In genomic region chr8:41573027-41573885, GRCm38 (mm10) we compare ENCODE assay signal across 8 mouse cellular contexts.
DNase-seq lines count a peak whose midpoint lies in the region; ATAC-seq and TF ChIP-seq lines count a peak whose summit lies in the region.

No protein-coding gene starts in this region.

- H3K27me3 ChIP-seq in MEL (ENCODE audit: control insufficient read depth in 1 of 2, insufficient read depth in 2 of 2, low read length in 2 of 2) = no peaks in the 10 kb centered on the region
- H3K27me3 ChIP-seq in embryonic facial prominence, embryonic 11.5 days (ENCODE audit: control insufficient read depth, insufficient read depth, low read length) = no peaks in the 10 kb centered on the region
- no peaks in the 10 kb centered on the region for H3K27me3 ChIP-seq in hindbrain, embryonic 10.5 days (ENCODE audit: insufficient read depth, poor library complexity, severe bottlenecking)
- H3K27me3 ChIP-seq in lung, postnatal 0 days (replicated peaks; ENCODE audit: insufficient read depth, low read length) = no peaks in the 10 kb centered on the region

- ATAC-seq in embryonic facial prominence, embryonic 11.5 days (replicated peaks; ENCODE audit: insufficient number of reproducible peaks, low FRiP score, low TSS enrichment, low read depth) = peak; percentile 56
- no peak for ATAC-seq in lung, postnatal 0 days
- no peak for ATAC-seq in activated CD4-positive, CD25-positive, alpha-beta regulatory T cell, adult 4 months

- no peak overlapping the region for H3K4me2 ChIP-seq in embryonic facial prominence, embryonic 11.5 days (ENCODE audit: low read depth, low read length)
- H3K4me2 ChIP-seq in lung, postnatal 0 days (replicated peaks; ENCODE audit: low read depth, low read length) = no peak overlapping the region

- 32% methylated on average over 10 of the region's 10 CpGs for WGBS in embryonic facial prominence, embryonic 11.5 days
- 40% methylated on average over 10 of the region's 10 CpGs for WGBS in hindbrain, embryonic 10.5 days
- WGBS in lung, postnatal 0 days = 37% methylated on average over 10 of the region's 10 CpGs

- no peak overlapping the region for H3K4me3 ChIP-seq in MEL (ENCODE audit: control insufficient read depth in 1 of 2, insufficient read depth in 1 of 2, low read depth in 2 of 2, low read length in 2 of 2)
- no peak overlapping the region for H3K4me3 ChIP-seq in embryonic facial prominence, embryonic 11.5 days (ENCODE audit: low read depth, low read length)
- no peak overlapping the region for H3K4me3 ChIP-seq in hindbrain, embryonic 10.5 days
- no peak overlapping the region for H3K4me3 ChIP-seq in lung, postnatal 0 days (ENCODE audit: low read depth, low read length)

- peak; percentile 75 for TF ChIP-seq RAD21 in MEL (IDR thresholded peaks at IDR 0.05; ENCODE audit: low read depth, low read length)

- TF ChIP-seq EP300 in MEL (IDR thresholded peaks at IDR 0.05; ENCODE audit: low read depth in 1 of 2, low read length in 2 of 2) = no peak
- no peak for TF ChIP-seq EP300 in lung, postnatal 0 days (IDR thresholded peaks at IDR 0.05)

- no peaks in the 10 kb centered on the region for H3K36me3 ChIP-seq in MEL (ENCODE audit: control insufficient read depth in 1 of 2, insufficient read depth in 2 of 2, low read length in 2 of 2)
- H3K36me3 ChIP-seq in embryonic facial prominence, embryonic 11.5 days (replicated peaks; ENCODE audit: control insufficient read depth, insufficient read depth, low read depth, low read length) = no peaks in the 10 kb centered on the region
- no peaks in the 10 kb centered on the region for H3K36me3 ChIP-seq in hindbrain, embryonic 10.5 days
- no peaks in the 10 kb centered on the region for H3K36me3 ChIP-seq in lung, postnatal 0 days (ENCODE audit: insufficient read depth, low read length)

- no peak overlapping the region for H3K27ac ChIP-seq in MEL (ENCODE audit: control insufficient read depth, low read depth, low read length)
- H3K27ac ChIP-seq in embryonic facial prominence, embryonic 11.5 days (replicated peaks; ENCODE audit: low read depth, low read length) = no peak overlapping the region
- no peak overlapping the region for H3K27ac ChIP-seq in hindbrain, embryonic 10.5 days
- H3K27ac ChIP-seq in lung, postnatal 0 days (ENCODE audit: low read length) = no peak overlapping the region

- TF ChIP-seq CTCF in MEL (IDR thresholded peaks at IDR 0.05 in 2 of 3, conservative IDR thresholded peaks at IDR 0.05 in 1 of 3; ENCODE audit: control insufficient read depth in 1 of 3, insufficient read depth in 1 of 3, low read depth in 2 of 3, low read length in 3 of 3, poor library complexity in 1 of 3, severe bottlenecking in 1 of 3) = peak; percentile 64 to 66 (median 66)
- TF ChIP-seq CTCF in lung, postnatal 0 days (IDR thresholded peaks at IDR 0.05) = peak; percentile 88

- TF ChIP-seq POLR2A in MEL (IDR thresholded peaks at IDR 0.05; ENCODE audit: control insufficient read depth in 1 of 2, insufficient read depth in 1 of 2, low read depth in 1 of 2, low read length in 2 of 2, poor library complexity in 1 of 2) = no peak

- no peaks in the 10 kb centered on the region for H3K4me1 ChIP-seq in MEL (ENCODE audit: control insufficient read depth in 1 of 2, insufficient read depth in 2 of 2, low read length in 2 of 2)
- H3K4me1 ChIP-seq in embryonic facial prominence, embryonic 11.5 days (ENCODE audit: control insufficient read depth, insufficient read depth, low read length) = no peaks in the 10 kb centered on the region
- 0 out of 2 replicates have a peak, but pooled peaks cover 7% of the 10 kb centered on the region for H3K4me1 ChIP-seq in hindbrain, embryonic 10.5 days (replicated peaks)
- no peaks in the 10 kb centered on the region for H3K4me1 ChIP-seq in lung, postnatal 0 days (ENCODE audit: insufficient read depth, low read depth, low read length)

- DNase-seq in MEL (ENCODE audit: low read depth, low spot score) = peak; percentile 56
- peak; percentile 12 to 44 for DNase-seq in adrenal gland, postnatal 4 days (ENCODE audit: low spot score in 2 of 2)
- peak; percentile 91 for DNase-seq in embryonic facial prominence, embryonic 11.5 days (ENCODE audit: low spot score)
- DNase-seq in hindbrain, embryonic 10.5 days (ENCODE audit: low spot score) = peak; percentile 83
- DNase-seq in layer of hippocampus, adult 8-10 months (ENCODE audit: low spot score in 2 of 2) = peak; percentile 50 to 86
- DNase-seq in lung, postnatal 0 days (ENCODE audit: low spot score) = peak; percentile 41
- peak; percentile 85 to 91 for DNase-seq in right cerebral cortex, postnatal 10 days (ENCODE audit: low spot score in 2 of 2)

- H3K79me2 ChIP-seq in MEL (ENCODE audit: control insufficient read depth, insufficient read depth, low read length, poor library complexity) = no peaks in the 10 kb centered on the region

- no peak overlapping the region for H3K9ac ChIP-seq in MEL (ENCODE audit: control insufficient read depth, low read depth, low read length, poor library complexity, severe bottlenecking)
- H3K9ac ChIP-seq in embryonic facial prominence, embryonic 11.5 days (replicated peaks; ENCODE audit: low read length) = no peak overlapping the region
- no peak overlapping the region for H3K9ac ChIP-seq in lung, postnatal 0 days (replicated peaks; ENCODE audit: low read depth)

- no peaks in the 10 kb centered on the region for H3K9me3 ChIP-seq in MEL (replicated peaks; ENCODE audit: insufficient read depth, low read length)
- no peaks in the 10 kb centered on the region for H3K9me3 ChIP-seq in embryonic facial prominence, embryonic 11.5 days (replicated peaks; ENCODE audit: control insufficient read depth, low read length)
- H3K9me3 ChIP-seq in hindbrain, embryonic 10.5 days = no peaks in the 10 kb centered on the region
- H3K9me3 ChIP-seq in lung, postnatal 0 days (ENCODE audit: low read length) = no peaks in the 10 kb centered on the region

TF ChIP-seq in MEL, 35 proteins besides CTCF, POLR2A, EP300 and RAD21:
- no peak for TF ChIP-seq GABPA (IDR thresholded peaks at IDR 0.05; ENCODE audit: low read depth, low read length)
- peak; percentile 61 for TF ChIP-seq SMC3 (IDR thresholded peaks at IDR 0.05; ENCODE audit: low read depth, low read length)
- no peak for TF ChIP-seq ELF1 (IDR thresholded peaks at IDR 0.05; ENCODE audit: low read depth, low read length)
- TF ChIP-seq RCOR1 (IDR thresholded peaks at IDR 0.05; ENCODE audit: low read depth, low read length) = no peak
- no peak for TF ChIP-seq ZKSCAN1 (IDR thresholded peaks at IDR 0.05; ENCODE audit: low read depth, low read length)
- TF ChIP-seq CHD2 (IDR thresholded peaks at IDR 0.05; ENCODE audit: low read length) = no peak
- TF ChIP-seq NELFE (IDR thresholded peaks at IDR 0.05; ENCODE audit: low read depth, low read length) = no peak
- TF ChIP-seq TCF12 (IDR thresholded peaks at IDR 0.05; ENCODE audit: low read depth, low read length) = no peak
- no peak for TF ChIP-seq NRF1 (IDR thresholded peaks at IDR 0.05; ENCODE audit: insufficient read depth, low read depth, low read length, poor library complexity, severe bottlenecking)
- TF ChIP-seq ZC3H11A (IDR thresholded peaks at IDR 0.05; ENCODE audit: low read depth, low read length) = peak; percentile 22; the same call in 1 of the 2 replicates
- no peak for TF ChIP-seq BHLHE40 (IDR thresholded peaks at IDR 0.05; ENCODE audit: borderline replicate concordance, low read depth, low read length)
- TF ChIP-seq TAL1 (IDR thresholded peaks at IDR 0.05; ENCODE audit: low read length) = no peak
- TF ChIP-seq ZMIZ1 (IDR thresholded peaks at IDR 0.05; ENCODE audit: low read depth, low read length) = no peak
- TF ChIP-seq MAFK (IDR thresholded peaks at IDR 0.05; ENCODE audit: borderline replicate concordance, low read depth, low read length) = no peak
- TF ChIP-seq MAZ (IDR thresholded peaks at IDR 0.05; ENCODE audit: low read depth, low read length) = no peak

Comparison
In these comparisons a context has a peak if more than half of its experiments do, and no peak if none do; other contexts are left out.
1. DNase-seq: peak in every context shown above with its lines; median percentile 91 in embryonic facial prominence, embryonic 11.5 days; 88 in right cerebral cortex, postnatal 10 days; 83 in hindbrain, embryonic 10.5 days; 68 in layer of hippocampus, adult 8-10 months; 56 in MEL; 41 in lung, postnatal 0 days; 28 in adrenal gland, postnatal 4 days.